Mouse (Mus musculus): ENCODE data around the gene Nr1h2.

Gene Nr1h2

GRCm38 (mm10) chr7:44529518-44529917 lies 24.2 kb downstream of the Nr1h2 start:
- DNase-seq (ENCODE audit: low spot score), result no peak

GRCm38 (mm10) chr7:44527483-44528398 lies 26.0 kb downstream of the Nr1h2 start:
- peak; percentile 87 for DNase-seq (ENCODE audit: low spot score)

GRCm38 (mm10) chr7:44526414-44527154 lies 27.2 kb downstream of the Nr1h2 start:
- DNase-seq (ENCODE audit: low spot score), result no peak

GRCm38 (mm10) chr7:44525126-44525832 lies 28.5 kb downstream of the Nr1h2 start:
- peak; percentile 89 for DNase-seq (ENCODE audit: low spot score)

GRCm38 (mm10) chr7:44524502-44524901 lies 29.2 kb downstream of the Nr1h2 start, which contains the start of gene Mybpc2:
Gene Mybpc2, minus strand, starts transcription at chr7:44524656.
- DNase-seq (ENCODE audit: low spot score), result no peak

GRCm38 (mm10) chr7:44523056-44523455 lies 30.7 kb downstream of the Nr1h2 start:
- DNase-seq (ENCODE audit: low spot score), result no peak

- peak; percentile 76 for DNase-seq (ENCODE audit: low spot score)
Observed at GRCm38 (mm10) chr7:44521710-44522109, 32.0 kb downstream of the Nr1h2 start.

GRCm38 (mm10) chr7:44520990-44521389 lies 32.8 kb downstream of the Nr1h2 start:
- DNase-seq (ENCODE audit: low spot score), result no peak

- DNase-seq (ENCODE audit: low spot score), result no peak
Observed at GRCm38 (mm10) chr7:44519240-44519913, 34.4 kb downstream of the Nr1h2 start.

- DNase-seq (ENCODE audit: low spot score), result no peak
Observed at GRCm38 (mm10) chr7:44507491-44507890, 46.3 kb downstream of the Nr1h2 start.

GRCm38 (mm10) chr7:44501563-44502115 lies 52.1 kb downstream of the Nr1h2 start:
- peak; percentile 85 for DNase-seq (ENCODE audit: low spot score)

GRCm38 (mm10) chr7:44500046-44500445 lies 53.7 kb downstream of the Nr1h2 start:
- DNase-seq (ENCODE audit: low spot score), result peak; percentile 57
